Comparison of ENCODE assay signal across 21 mouse cellular contexts in the genomic region with DNA sequence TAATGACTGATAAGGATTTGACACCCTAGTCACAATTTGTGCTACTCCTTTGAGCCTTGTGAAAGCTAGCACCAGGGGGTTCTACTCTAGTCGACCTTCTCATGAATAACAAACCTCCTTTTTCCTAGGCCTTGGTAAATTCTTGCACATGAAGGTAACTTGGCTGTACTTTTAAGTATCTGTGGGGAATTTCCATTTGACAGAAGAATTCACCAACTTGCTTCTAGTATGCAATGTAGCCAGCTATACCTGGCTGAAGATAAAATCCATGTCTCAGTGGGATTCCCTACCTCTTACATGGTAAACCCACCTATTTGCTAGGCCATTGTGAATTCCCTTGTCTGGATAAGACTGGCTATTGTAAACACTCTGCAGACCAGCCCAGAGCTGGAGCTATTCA.
"Had no signal": no experiment of that assay in that cellular context is flagged by ENCODE, and none has a peak within 500 bp of the region (broad histone marks: within the 10 kb centered on the region; RNA-seq: fewer than 3 reads in every experiment).

No protein-coding gene starts in this region.

- H3K4me1 ChIP-seq: liver, embryonic 15.5 days; lung, embryonic 15.5 days; megakaryocyte, embryonic 14.5 days; midbrain, embryonic 13.5 days; midbrain, embryonic 15.5 days; neural tube, embryonic 12.5 days; stomach, embryonic 15.5 days had no signal

- H3K27ac ChIP-seq: liver, embryonic 15.5 days; lung, embryonic 15.5 days; macrophage; midbrain, embryonic 13.5 days; midbrain, embryonic 15.5 days; neural tube, embryonic 12.5 days; stomach, embryonic 15.5 days; stomach, postnatal 0 days had no signal

- H3K9ac ChIP-seq: liver, embryonic 15.5 days; liver, postnatal 0 days; lung, embryonic 15.5 days; midbrain, embryonic 13.5 days; midbrain, embryonic 15.5 days; neural tube, embryonic 12.5 days; stomach, embryonic 15.5 days had no signal

- H3K36me3 ChIP-seq: liver, embryonic 15.5 days; lung, embryonic 15.5 days; midbrain, embryonic 13.5 days; midbrain, embryonic 15.5 days; neural tube, embryonic 12.5 days; stomach, embryonic 15.5 days had no signal

- H3K27me3 ChIP-seq: liver, embryonic 15.5 days; lung, embryonic 15.5 days; megakaryocyte, embryonic 14.5 days; midbrain, embryonic 13.5 days; midbrain, embryonic 15.5 days; neural tube, embryonic 12.5 days; stomach, embryonic 15.5 days had no signal

- H3K9me3 ChIP-seq: liver, embryonic 15.5 days; lung, embryonic 15.5 days; megakaryocyte, embryonic 14.5 days; midbrain, embryonic 13.5 days; midbrain, embryonic 15.5 days; neural tube, embryonic 12.5 days; stomach, embryonic 15.5 days had no signal

- H3K4me3 ChIP-seq: liver, embryonic 15.5 days; lung, embryonic 15.5 days; megakaryocyte, embryonic 14.5 days; midbrain, embryonic 13.5 days; midbrain, embryonic 15.5 days; neural tube, embryonic 12.5 days; stomach, embryonic 15.5 days had no signal

- DNase-seq: liver, postnatal 0 days; lung, adult 2 months; lung, postnatal 14 days; lung, postnatal 36 days; retina, postnatal 1 day; right cerebral cortex, adult 18-20 months; right cerebral cortex, postnatal 25 days; right cerebral cortex, postnatal 4 days; spleen, adult 18-20 months; thymus, adult 2 months; thymus, postnatal 25 days; thymus, postnatal 4 days had no signal
